Mouse (Mus musculus): Measurements from ENCODE around the gene Olfr49.

DNA sequence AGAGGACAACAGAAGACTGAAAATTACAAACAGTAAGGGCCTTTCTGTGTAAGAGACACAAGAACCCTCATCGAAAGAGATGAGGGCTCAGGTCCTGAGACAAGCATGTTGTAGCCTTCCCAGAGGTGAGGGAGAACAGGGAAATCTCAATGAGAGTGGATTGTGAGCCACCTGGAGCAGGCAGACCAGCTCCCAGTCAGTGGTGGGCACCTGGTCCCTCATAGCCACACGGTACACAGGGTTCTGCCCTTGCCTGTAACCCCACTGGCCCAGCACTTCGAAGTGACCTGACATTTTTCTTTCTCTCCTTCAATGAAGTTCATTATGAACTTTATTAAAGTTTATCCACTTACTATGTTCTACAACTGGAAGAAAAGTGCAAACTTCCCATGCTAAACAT, 12.0 kb downstream of the Olfr49 start:
- no peak for TF ChIP-seq GATA1 (IDR thresholded peaks at IDR 0.05; ENCODE audit: low read length)
- TF ChIP-seq TAL1 (IDR thresholded peaks at IDR 0.05; ENCODE audit: low read length), result no peak

Measured in erythroblast, embryonic 14.5 days (primary cell).